Mouse (Mus musculus) lung, embryonic 15.5 days (tissue): ENCODE results near the gene Dclre1a. TPM values are rescaled to one million over a fixed set of nuclear protein-coding genes. Genes with fewer than 3 reads are reported as not detected.

Experiments used
- ATAC-seq: fragments of 200-750 bp; cut with Nextera tagmentation; 2 replicates; pipeline ENCODE4 v1.8.0; 2017; ENCODE audit warnings: moderate number of reproducible peaks, borderline replicate concordance; ENCODE audit not compliant: low FRiP score, low TSS enrichment; ENCODE audit errors: extremely low read depth
- H3K27ac ChIP-seq: fragments of 300-500 bp; sonication (generic); 2 replicates; pipeline ENCODE4 v1.5.1; 2015; ENCODE audit warnings: moderate library complexity, mild to moderate bottlenecking, inconsistent platforms
- H3K27me3 ChIP-seq: fragments of 300-500 bp; sonication (generic); 2 replicates; pipeline ENCODE4 v1.6.1; 2015; ENCODE audit warnings: inconsistent platforms
- H3K36me3 ChIP-seq: fragments of 300-500 bp; sonication (generic); 2 replicates; pipeline ENCODE4 v1.6.1; 2015; ENCODE audit warnings: inconsistent platforms
- H3K4me1 ChIP-seq: fragments of 300-500 bp; sonication (generic); 2 replicates; pipeline ENCODE4 v1.6.1; 2015; ENCODE audit warnings: inconsistent platforms
- H3K4me2 ChIP-seq: fragments of 300-500 bp; sonication (generic); 2 replicates; pipeline ENCODE4 v1.6.1; 2015; ENCODE audit warnings: inconsistent platforms, mild to moderate bottlenecking, moderate library complexity
- H3K4me3 ChIP-seq: fragments of 300-500 bp; sonication (generic); 2 replicates; pipeline ENCODE4 v1.5.1; 2015; ENCODE audit warnings: mild to moderate bottlenecking, inconsistent platforms
- H3K9ac ChIP-seq: fragments of 300-500 bp; sonication (generic); 2 replicates; pipeline ENCODE4 v1.6.1; 2015; ENCODE audit warnings: inconsistent platforms
- H3K9me3 ChIP-seq: fragments of 300-500 bp; sonication (generic); 2 replicates; pipeline ENCODE4 v1.6.1; 2016; ENCODE audit warnings: inconsistent platforms
- WGBS: fragments of 180-500 bp; shearing (Covaris S2); methylation state at CpG from one replicate; pipeline ENCODE4 v1.1.7; 2015; 5-methylcytosine and 5-hydroxymethylcytosine counted together
- polyA plus RNA-seq: library from polyadenylated mRNA; unstranded; fragments of >200 nt; fragmentation: Nextera tagmentation; extraction: Ambion mirVana; gene quantifications from 2 replicates; pipeline ENCODE4 v1.2.1, GENCODE M21; 2015

Dclre1a gene
- polyA plus RNA-seq, 1 experiment from 2014 or later, result 21.1 TPM

DNA sequence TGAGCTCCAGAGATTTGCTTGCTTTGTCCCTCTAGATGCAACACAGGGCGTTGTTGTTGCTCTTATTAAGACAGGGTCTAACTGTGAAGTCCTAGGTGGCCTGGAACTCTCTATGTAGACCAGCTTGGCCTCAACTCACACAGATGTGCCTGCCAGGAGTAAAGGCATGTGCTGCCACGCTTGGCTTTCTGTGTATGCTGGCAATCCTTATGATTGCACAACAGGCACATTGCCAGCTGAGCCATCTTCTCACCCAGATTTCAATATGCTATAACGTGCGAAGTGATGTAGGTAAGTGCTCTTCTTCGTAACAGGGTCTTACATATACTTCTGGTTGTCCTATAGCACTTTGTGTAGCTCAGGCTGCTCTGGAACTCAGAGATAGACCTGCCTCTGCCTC lies 23.9 kb upstream of the Dclre1a start:
- Histone ChIP-seq H3K4me1 (peaks cover 10% of the 10 kb centered on the region), H3K4me2 (no peak overlapping the region), H3K27ac (no peak overlapping the region), H3K9me3 (no peaks in the 10 kb centered on the region), H3K4me3 (no peak overlapping the region), H3K27me3 (no peaks in the 10 kb centered on the region), H3K36me3 (peaks cover 5% of the 10 kb centered on the region), H3K9ac (no peak overlapping the region)
- no peak for ATAC-seq
- WGBS, result 85% methylated on average over 5 of the region's 5 CpGs

DNA sequence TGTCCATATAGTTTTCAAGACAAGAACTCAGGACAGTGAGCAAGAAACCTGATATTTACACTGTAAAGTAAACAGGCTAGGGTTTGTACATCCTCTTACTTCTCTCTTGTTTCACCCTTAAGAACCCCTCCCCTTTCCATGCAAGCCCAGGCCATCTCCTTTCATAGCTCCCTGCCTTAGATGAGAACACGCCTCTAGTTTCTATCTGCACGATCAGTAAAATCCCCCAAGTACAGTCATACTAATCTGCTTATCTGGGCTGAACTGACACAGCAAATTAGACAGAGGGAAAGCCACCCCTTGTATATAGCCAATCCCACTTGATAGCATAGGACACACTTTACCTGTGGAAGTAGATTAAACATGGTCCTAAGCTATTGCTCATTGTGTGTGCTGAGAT lies 23.2 kb upstream of the Dclre1a start:
- Histone ChIP-seq H3K4me3 (no peak overlapping the region), H3K4me1 (peaks cover 10% of the 10 kb centered on the region), H3K27me3 (no peaks in the 10 kb centered on the region), H3K9me3 (no peaks in the 10 kb centered on the region), H3K9ac (no peak overlapping the region), H3K27ac (no peak overlapping the region), H3K4me2 (no peak overlapping the region), H3K36me3 (peaks cover 7% of the 10 kb centered on the region)
- ATAC-seq, result no peak
- 64% methylated on average over 2 of the region's 2 CpGs for WGBS

DNA sequence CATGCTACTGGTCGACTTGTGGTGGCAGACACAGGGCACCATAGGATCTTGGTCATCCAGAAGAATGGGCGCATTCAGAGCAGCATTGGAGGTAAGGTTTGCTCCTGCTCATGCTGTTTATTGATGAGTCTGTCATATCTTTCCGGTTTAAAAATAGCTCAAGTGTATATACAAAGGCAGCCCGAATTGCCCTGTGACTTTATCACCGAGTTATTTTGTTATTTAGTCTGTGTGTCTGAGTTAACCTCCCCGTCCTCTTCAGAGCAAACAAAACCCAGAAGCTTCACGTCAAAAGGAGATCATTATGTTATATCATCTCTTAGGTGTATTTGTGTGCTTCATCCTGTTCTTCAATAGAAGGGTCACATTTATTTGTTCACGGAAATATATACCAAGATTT lies 22.8 kb upstream of the Dclre1a start:
- Histone ChIP-seq H3K4me2 (no peak overlapping the region), H3K9me3 (no peaks in the 10 kb centered on the region), H3K27me3 (no peaks in the 10 kb centered on the region), H3K4me3 (no peak overlapping the region), H3K36me3 (0 out of 2 replicates have a peak, but pooled peaks cover 2% of the 10 kb centered on the region), H3K9ac (no peak overlapping the region), H3K27ac (no peak overlapping the region), H3K4me1 (peaks cover 10% of the 10 kb centered on the region)
- ATAC-seq, result no peak
- WGBS, result 53% methylated on average over 8 of the region's 8 CpGs

DNA sequence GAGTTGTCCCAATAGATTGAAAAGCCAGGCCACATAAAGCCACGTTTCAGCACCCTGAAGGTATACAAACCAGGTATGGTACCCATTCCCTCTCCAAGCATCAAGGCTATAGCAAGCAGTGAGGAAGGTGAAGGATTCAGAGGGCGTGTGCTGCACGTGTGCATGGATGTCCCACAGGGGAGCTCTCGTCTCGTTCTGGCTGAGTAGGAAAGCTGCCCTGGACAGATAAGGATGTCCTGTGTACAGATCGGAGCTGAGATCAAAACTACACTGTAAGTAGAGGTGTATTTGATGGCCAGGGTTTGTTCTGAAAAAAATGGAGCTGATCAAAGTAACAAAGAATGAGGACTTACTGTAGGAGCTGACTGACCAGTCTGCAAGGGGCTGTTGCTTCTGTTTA lies 18.9 kb upstream of the Dclre1a start:
- Histone ChIP-seq H3K27ac (no peak overlapping the region), H3K9ac (no peak overlapping the region), H3K4me2 (no peak overlapping the region), H3K4me3 (no peak overlapping the region), H3K36me3 (0 out of 2 replicates have a peak, but pooled peaks cover 2% of the 10 kb centered on the region), H3K27me3 (no peaks in the 10 kb centered on the region), H3K4me1 (peaks cover 10% of the 10 kb centered on the region), H3K9me3 (no peaks in the 10 kb centered on the region)
- 78% methylated on average over 6 of the region's 6 CpGs for WGBS
- no peak for ATAC-seq

DNA sequence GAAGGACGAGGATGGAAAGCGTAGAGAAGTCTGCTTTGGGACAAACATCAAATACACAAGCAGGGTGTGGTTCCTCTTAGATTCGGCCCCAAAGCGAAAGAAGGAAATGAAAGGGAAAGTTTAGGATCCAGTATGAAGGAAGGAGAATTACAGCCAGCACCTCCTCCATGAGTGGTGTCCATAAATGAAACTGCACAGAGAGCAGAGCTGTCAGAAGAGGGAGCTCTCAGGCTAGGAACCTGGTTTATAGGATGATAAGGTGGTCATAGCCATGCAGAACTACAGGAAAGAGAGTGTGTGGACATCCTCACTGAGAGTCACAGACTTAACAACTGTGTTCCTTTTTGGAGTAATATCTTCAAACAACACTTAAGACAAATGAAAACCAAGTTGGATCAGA lies 18.0 kb upstream of the Dclre1a start:
- H3K27ac ChIP-seq, result no peak overlapping the region
- H3K4me2 ChIP-seq, result no peak overlapping the region
- H3K4me1 ChIP-seq, result peaks cover 5% of the 10 kb centered on the region
- WGBS, result 67% methylated on average over 4 of the region's 4 CpGs
- no peak overlapping the region for H3K9ac ChIP-seq
- H3K36me3 ChIP-seq, result 0 out of 2 replicates have a peak, but pooled peaks cover 2% of the 10 kb centered on the region
- no peak for ATAC-seq
- no peaks in the 10 kb centered on the region for H3K27me3 ChIP-seq
- no peak overlapping the region for H3K4me3 ChIP-seq
- no peaks in the 10 kb centered on the region for H3K9me3 ChIP-seq

DNA sequence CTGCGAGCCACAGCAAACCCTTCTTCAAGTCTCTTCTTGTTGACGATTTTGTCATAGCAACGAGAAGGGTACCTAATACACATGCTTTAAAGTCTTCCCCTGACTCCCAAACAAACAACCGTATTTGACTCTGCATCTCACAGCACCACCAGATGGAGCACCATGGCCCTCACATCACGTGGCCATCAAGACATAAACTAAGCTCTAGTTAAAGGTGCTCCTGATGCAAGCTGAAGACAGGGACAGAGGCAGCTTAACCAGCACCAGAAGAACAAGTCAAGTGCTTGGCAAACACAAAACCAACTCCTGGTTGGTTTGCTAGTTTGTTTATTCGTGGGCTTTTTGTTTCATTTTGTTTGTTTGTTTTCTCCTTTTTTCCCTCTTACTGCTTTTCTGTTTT lies 17.3 kb upstream of the Dclre1a start:
- Histone ChIP-seq H3K4me1 (peaks cover under 1% of the 10 kb centered on the region), H3K4me2 (no peak overlapping the region), H3K27ac (no peak overlapping the region), H3K27me3 (no peaks in the 10 kb centered on the region), H3K9ac (no peak overlapping the region), H3K4me3 (no peak overlapping the region), H3K9me3 (no peaks in the 10 kb centered on the region), H3K36me3 (0 out of 2 replicates have a peak, but pooled peaks cover 2% of the 10 kb centered on the region)
- ATAC-seq, result no peak
- 56% methylated on average over 6 of the region's 6 CpGs for WGBS

DNA sequence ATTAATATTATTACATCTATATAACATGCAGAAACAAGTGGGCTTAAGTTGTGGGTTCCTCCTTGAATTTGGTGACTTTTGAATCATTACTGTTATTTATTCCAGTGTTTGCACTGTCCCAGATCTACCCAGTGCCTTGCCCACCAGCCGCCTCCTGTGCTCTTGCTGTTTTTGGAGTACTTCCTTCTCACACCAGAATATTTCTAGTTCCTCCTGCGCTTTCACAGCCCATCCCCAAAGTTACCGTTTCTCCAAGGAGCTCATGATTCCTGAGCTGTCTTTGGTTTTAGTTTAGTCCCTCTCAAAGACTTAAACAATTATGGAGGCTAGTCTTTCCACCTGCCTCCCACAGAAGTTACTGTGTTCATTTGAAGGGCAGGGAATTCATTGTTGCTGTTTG lies 15.4 kb upstream of the Dclre1a start:
- Histone ChIP-seq H3K4me1 (no peaks in the 10 kb centered on the region; the same call in 1 of the 2 replicates), H3K9ac (no peak overlapping the region), H3K4me3 (no peak overlapping the region), H3K9me3 (no peaks in the 10 kb centered on the region), H3K36me3 (0 out of 2 replicates have a peak, but pooled peaks cover 2% of the 10 kb centered on the region), H3K27me3 (no peaks in the 10 kb centered on the region), H3K4me2 (no peak overlapping the region), H3K27ac (no peak overlapping the region)
- ATAC-seq, result no peak
- 78% methylated on average over 3 of the region's 3 CpGs for WGBS

DNA sequence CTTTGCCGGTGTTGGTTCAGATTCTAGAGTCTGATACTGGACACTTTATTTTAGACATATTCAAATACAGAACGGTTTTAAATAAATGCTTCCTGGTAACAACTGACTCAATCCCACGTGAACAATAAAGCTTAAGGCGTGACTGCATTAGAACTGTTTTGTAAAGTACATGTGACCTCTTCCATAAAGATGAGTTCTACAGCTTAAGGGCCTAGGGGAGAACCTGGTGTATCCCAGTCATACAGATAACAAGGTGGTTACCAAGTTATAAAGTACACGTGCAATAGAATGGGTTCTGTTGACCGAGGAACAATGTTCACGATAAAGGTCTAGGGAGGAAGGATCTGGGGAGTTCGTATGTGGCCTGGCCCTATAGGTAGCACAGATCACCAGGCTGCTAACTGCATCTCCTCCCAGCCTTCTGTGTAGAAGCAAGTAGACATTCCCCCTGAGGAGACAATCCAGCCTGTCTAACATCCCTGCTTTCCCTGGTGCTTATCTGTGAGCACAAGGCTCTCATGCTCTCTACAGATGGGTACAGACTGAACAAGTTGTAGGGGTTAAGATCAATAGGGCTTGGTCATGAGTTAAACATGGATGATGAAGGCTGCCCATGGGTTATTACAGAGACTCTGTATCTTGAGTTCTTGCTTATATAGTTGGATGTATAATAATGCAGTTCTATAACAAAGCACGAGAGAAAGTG lies 14.6 kb upstream of the Dclre1a start:
- no peak overlapping the region for H3K9ac ChIP-seq
- H3K4me3 ChIP-seq, result no peak overlapping the region
- no peak overlapping the region for H3K4me2 ChIP-seq
- H3K27ac ChIP-seq, result no peak overlapping the region
- ATAC-seq, result no peak
- H3K27me3 ChIP-seq, result no peaks in the 10 kb centered on the region
- no peaks in the 10 kb centered on the region for H3K9me3 ChIP-seq
- H3K4me1 ChIP-seq, result no peaks in the 10 kb centered on the region
- 87% methylated on average over 9 of the region's 9 CpGs for WGBS
- 0 out of 2 replicates have a peak, but pooled peaks cover 6% of the 10 kb centered on the region for H3K36me3 ChIP-seq

DNA sequence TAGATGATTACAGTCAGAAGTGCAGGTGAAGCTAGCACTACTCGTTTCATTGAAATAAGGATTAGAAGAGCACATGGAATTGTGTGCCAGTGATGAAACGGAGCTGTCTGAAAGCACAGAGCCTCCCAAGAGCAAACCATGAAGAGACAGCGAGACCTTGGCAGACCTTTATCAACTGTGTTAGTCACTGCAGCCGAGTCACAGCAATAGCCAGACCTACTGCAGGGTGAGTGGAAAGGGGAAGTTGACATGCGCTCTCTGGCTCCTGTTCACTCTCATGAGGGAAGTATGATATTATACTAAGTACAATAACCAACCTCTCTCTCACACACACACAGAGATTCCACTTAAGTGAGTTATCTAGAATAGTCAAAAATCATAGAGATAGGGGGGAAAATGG lies 8.0 kb upstream of the Dclre1a start:
- Histone ChIP-seq H3K4me2 (no peak overlapping the region), H3K9ac (no peak overlapping the region), H3K4me3 (no peak overlapping the region), H3K9me3 (no peaks in the 10 kb centered on the region), H3K4me1 (peaks cover 6% of the 10 kb centered on the region), H3K27me3 (no peaks in the 10 kb centered on the region), H3K27ac (no peak overlapping the region), H3K36me3 (peaks cover 43% of the 10 kb centered on the region)
- WGBS, result 64% methylated on average over 5 of the region's 5 CpGs
- no peak for ATAC-seq

DNA sequence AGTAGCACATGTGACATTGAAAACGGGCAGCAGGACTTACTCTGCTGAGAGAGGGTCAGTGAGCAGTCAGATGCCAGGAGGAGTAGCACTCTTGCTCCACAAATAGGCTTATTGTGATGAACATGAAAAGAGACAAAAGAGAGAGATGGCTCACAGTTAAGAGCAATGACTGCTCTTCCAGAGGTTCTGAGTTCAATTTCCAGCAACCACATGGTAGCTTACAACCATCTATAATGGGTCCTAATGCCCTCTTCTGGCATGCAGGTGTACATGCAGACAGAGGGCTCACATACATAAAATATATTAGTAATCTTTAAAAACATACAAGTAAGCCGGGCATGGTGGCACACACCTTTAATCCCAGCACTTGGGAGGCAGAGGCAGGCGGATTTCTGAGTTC lies 5.2 kb upstream of the Dclre1a start:
- H3K9me3 ChIP-seq, result no peaks in the 10 kb centered on the region
- no peak overlapping the region for H3K4me3 ChIP-seq
- no peak overlapping the region for H3K4me2 ChIP-seq
- peaks cover 42% of the 10 kb centered on the region for H3K36me3 ChIP-seq
- ATAC-seq, result no peak
- H3K27ac ChIP-seq, result no peak overlapping the region
- H3K9ac ChIP-seq, result no peak overlapping the region
- no peaks in the 10 kb centered on the region for H3K27me3 ChIP-seq
- 94% methylated on average over 3 of the region's 3 CpGs for WGBS
- peaks cover 18% of the 10 kb centered on the region for H3K4me1 ChIP-seq

DNA sequence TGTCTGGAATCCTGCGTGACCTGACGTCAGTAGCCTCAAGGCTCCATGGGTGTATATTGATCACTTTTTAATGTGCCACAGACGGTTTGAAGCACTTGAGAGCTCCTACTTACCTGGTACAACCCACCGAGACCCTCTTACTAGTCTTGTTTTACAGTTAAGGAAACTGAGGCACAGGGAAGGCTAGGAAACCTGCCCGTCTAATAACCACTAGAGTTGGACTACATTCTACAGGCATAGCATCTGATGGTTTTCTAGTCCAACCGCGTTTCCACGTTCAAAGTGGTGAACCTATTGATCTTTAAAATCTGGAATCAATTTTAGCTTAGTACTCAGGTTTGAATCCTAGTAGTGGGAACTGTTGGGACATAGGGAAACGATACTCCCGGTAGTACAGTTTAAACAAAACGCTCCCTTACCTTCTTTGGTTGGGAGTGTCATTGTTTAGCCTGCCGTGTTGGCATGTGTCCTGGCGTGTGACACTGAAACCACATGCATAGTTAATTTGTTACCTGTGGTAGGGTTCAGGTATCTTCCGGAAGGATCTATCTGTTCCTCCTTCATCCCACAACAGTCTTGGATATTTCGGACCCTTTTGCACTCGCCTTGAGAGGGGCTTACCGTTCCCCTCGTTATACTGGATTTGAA lies 1.1 kb upstream of the Dclre1a start:
- WGBS, result 15% methylated on average over 18 of the region's 18 CpGs
- H3K4me2 ChIP-seq, result peak overlapping the region; percentile 90
- ATAC-seq, result no peak

DNA sequence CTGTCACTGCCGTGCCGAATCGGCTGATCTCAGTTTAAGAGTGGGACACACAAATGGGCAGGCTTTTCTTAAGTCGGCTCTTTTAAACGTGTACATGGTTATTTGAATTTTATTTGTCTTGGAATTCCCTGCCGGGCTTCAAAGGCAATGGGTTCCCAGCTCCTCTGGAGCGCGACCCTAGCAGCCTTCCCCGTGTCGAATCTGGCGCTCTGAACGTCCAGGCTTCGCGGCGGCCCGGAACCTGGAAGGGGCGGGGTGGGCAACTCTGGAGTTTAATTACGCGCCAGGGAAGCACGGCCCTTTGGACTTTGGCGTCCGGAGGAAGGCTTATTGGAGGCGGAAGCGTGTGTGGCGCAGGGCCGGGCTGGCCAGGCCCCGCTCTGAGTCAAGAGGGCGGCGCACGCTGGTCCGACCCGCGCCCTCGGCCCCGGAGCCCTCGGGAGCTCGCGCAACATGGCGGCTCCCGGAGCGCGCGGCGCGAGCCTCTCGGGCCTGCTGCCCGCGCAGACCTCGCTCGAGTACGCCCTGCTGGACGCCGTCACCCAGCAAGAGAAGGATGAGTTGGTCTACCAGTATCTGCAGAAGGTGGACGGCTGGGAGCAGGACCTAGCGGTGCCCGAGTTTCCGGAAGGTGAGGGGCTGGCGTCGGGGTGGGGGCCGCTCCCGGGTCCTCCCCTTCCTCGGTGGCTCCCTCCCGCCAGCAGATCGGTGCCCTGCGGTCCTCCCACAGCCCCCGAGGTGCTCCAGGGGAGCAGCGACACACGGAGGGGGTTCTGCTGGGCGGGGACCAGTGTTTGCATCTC lies 409 bp upstream of the Dclre1a start, which contains the start of gene Nhlrc2:
TSS of gene Nhlrc2 (plus strand) at position 32 of the 803 bp plus-strand sequence.
- WGBS, result under 1% methylated on average over 68 of the region's 69 CpGs
- Histone ChIP-seq H3K9me3 (no peaks in the 10 kb centered on the region), H3K36me3 (peaks cover 27% of the 10 kb centered on the region), H3K4me1 (peaks cover 40% of the 10 kb centered on the region), H3K9ac (peak within 1 kb of the TSS; percentile 95), H3K27ac (peak within 1 kb of the TSS; percentile 97), H3K4me3 (peak within 1 kb of the TSS; percentile 91), H3K4me2 (peak within 1 kb of the TSS; percentile 90), H3K27me3 (no peaks in the 10 kb centered on the region)
- peak; percentile 92 for ATAC-seq

More for the DNA sequence above, 1.1 kb upstream of the Dclre1a start:
- H3K36me3 ChIP-seq, result peaks cover 27% of the 10 kb centered on the region
- peak overlapping the region; percentile 91 for H3K4me3 ChIP-seq
- no peaks in the 10 kb centered on the region for H3K9me3 ChIP-seq
- peak overlapping the region; percentile 97 for H3K27ac ChIP-seq
- peaks cover 40% of the 10 kb centered on the region for H3K4me1 ChIP-seq
- no peaks in the 10 kb centered on the region for H3K27me3 ChIP-seq
- H3K9ac ChIP-seq, result peak overlapping the region; percentile 95
